Mouse (Mus musculus) heart, embryonic 14.5 days (tissue): Measurements from ENCODE around the gene Tmem106a. TPM values are rescaled to one million over a fixed set of nuclear protein-coding genes. Genes with fewer than 3 reads are reported as not detected.
"Not testable (repeated sequence)": the region's sequence is repeated elsewhere in the genome, so short reads cannot be mapped to it uniquely, and the experiment has no call there.

Experiments used
- ATAC-seq: fragments of 200-750 bp; cut with Nextera tagmentation; 2 replicates; pipeline ENCODE4 v1.8.0; 2017; ENCODE audit warnings: low read depth, moderate TSS enrichment; ENCODE audit not compliant: insufficient number of reproducible peaks, insufficient read depth, low FRiP score
- H3K27ac ChIP-seq, 2 experiments: fragments of 200-500 bp in 1 of 2; fragments of 300-500 bp in 1 of 2; sonication (generic) in 1 of 2; replicated peaks in 1 of 2; 2 replicates each; pipeline ENCODE4 v1.5.1; 2012 to 2014; ENCODE audit warnings: low read depth in 2 of 2, low read length in 2 of 2, control low read depth in 1 of 2, mild to moderate bottlenecking in 1 of 2, mixed read lengths in 1 of 2; ENCODE audit not compliant: control insufficient read depth in 1 of 2, insufficient read depth in 1 of 2
- H3K27me3 ChIP-seq: fragments of 300-500 bp; sonication (generic); 2 replicates; pipeline ENCODE4 v1.6.1; 2014; ENCODE audit warnings: mild to moderate bottlenecking, low read length, control low read depth; ENCODE audit not compliant: control insufficient read depth, insufficient read depth
- H3K36me3 ChIP-seq: fragments of 300-500 bp; sonication (generic); 2 replicates; pipeline ENCODE4 v1.6.1; 2014; ENCODE audit warnings: mild to moderate bottlenecking, control low read depth, low read length, mixed read lengths; ENCODE audit not compliant: control insufficient read depth, insufficient read depth
- H3K4me1 ChIP-seq, 2 experiments: fragments of 200-500 bp in 1 of 2; fragments of 300-500 bp in 1 of 2; sonication (generic) in 1 of 2; 2 replicates each; pipeline ENCODE4 v1.6.1; 2012 to 2014; ENCODE audit warnings: low read length in 2 of 2, control low read depth in 1 of 2, mixed read lengths in 1 of 2; ENCODE audit not compliant: control insufficient read depth in 2 of 2, insufficient read depth in 2 of 2
- H3K4me2 ChIP-seq: fragments of 300-500 bp; sonication (generic); 2 replicates; pipeline ENCODE4 v1.6.1; 2014; ENCODE audit warnings: mild to moderate bottlenecking, low read length
- H3K4me3 ChIP-seq, 2 experiments: fragments of 200-500 bp in 1 of 2; fragments of 300-500 bp in 1 of 2; sonication (generic) in 1 of 2; 2 replicates each; pipeline ENCODE4 v1.5.1; 2012 to 2014; ENCODE audit warnings: low read length in 2 of 2, mild to moderate bottlenecking in 2 of 2, control low read depth in 1 of 2, low read depth in 1 of 2, moderate library complexity in 1 of 2; ENCODE audit not compliant: control insufficient read depth in 1 of 2, insufficient read depth in 1 of 2
- H3K9ac ChIP-seq: fragments of 300-500 bp; sonication (generic); 2 replicates; pipeline ENCODE4 v1.6.1; 2014; ENCODE audit warnings: mild to moderate bottlenecking, low read length
- H3K9me3 ChIP-seq: fragments of 300-500 bp; sonication (generic); 2 replicates; pipeline ENCODE4 v1.6.1; 2016; ENCODE audit warnings: low read length, control low read depth; ENCODE audit not compliant: control insufficient read depth
- WGBS: fragments of 180-500 bp; shearing (Covaris S2); extraction: QIAGEN DNeasy Blood & Tissue Kit; methylation state at CpG from one replicate; pipeline ENCODE4 v1.1.7; 2014; 5-methylcytosine and 5-hydroxymethylcytosine counted together
- polyA plus RNA-seq: library from polyadenylated mRNA; unstranded; fragments of >200 nt; fragmentation: Nextera tagmentation; extraction: Ambion mirVana; gene quantifications from 2 replicates; pipeline ENCODE4 v1.2.1, GENCODE M21; 2014

The Tmem106a gene
- polyA plus RNA-seq, 1 experiment from 2014 or later = 4.1 TPM

DNA sequence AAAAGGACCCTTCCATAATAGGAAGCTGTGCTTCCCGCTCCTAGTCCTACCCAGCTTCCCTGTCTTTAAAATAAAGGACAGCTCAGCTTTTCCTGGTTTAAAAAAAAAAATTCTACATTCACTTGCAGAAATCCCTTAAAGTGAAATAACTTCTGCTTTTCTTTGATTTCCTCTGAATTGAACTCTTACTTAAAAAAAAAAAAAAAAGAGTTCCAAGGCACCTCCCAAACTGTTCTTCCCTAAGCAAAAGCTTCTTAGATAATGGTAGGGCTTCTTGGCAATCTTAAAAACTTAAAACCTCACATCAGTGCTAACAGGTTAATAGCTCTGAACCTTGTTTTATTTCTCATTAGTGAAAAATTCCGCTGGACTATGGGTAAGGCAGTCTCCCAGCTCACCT lies 1.2 kb downstream of the Tmem106a start:
- no peak overlapping the region for H3K4me2 ChIP-seq
- H3K9ac ChIP-seq = no peak overlapping the region
- H3K27ac ChIP-seq = no peak overlapping the region
- H3K27me3 ChIP-seq = no peaks in the 10 kb centered on the region
- H3K9me3 ChIP-seq = no peaks in the 10 kb centered on the region
- H3K4me3 ChIP-seq = no peak overlapping the region
- WGBS = 93% methylated on average over 2 of the region's 2 CpGs
- peaks cover 44% of the 10 kb centered on the region for H3K36me3 ChIP-seq
- no peak for ATAC-seq
- peaks cover 3 to 4% of the 10 kb centered on the region in 2 experiments; a peak in 3 of 4 replicates for H3K4me1 ChIP-seq

DNA sequence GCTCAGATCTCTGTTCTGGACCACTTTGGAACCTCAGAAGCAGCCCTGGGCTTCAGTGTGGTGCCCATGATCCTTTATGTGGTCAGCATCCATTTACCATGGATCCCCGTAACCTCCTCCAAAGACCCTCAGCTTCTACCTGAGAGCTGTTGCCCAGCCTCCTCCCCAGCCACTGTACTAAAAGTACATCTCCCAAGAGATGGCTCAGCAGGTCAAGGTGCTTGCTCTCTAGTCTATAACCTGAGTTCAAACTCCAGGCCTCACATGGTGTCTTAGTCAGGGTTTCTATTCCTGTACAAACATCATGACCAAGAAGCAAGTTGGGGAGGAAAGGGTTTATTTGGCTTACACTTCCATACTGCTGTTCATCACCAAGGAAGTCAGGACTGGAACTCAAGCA lies 3.0 kb downstream of the Tmem106a start:
- H3K9ac ChIP-seq, ATAC-seq, H3K4me1 ChIP-seq, H3K27me3 ChIP-seq, H3K4me3 ChIP-seq, H3K9me3 ChIP-seq, H3K4me2 ChIP-seq, H3K27ac ChIP-seq: not testable (repeated sequence)
- peaks cover 26% of the 10 kb centered on the region for H3K36me3 ChIP-seq
- 94% methylated on average over 1 of the region's 1 CpGs for WGBS

GRCm38 (mm10) chr11:101585805-101586204 lies 3.8 kb downstream of the Tmem106a start:
- no peak overlapping the region for H3K27ac ChIP-seq
- H3K27me3 ChIP-seq = no peaks in the 10 kb centered on the region
- ATAC-seq = no peak
- no peak overlapping the region for H3K4me2 ChIP-seq
- 59% methylated on average over 4 of the region's 4 CpGs for WGBS
- H3K36me3 ChIP-seq = peaks cover 18% of the 10 kb centered on the region
- H3K9me3 ChIP-seq = no peaks in the 10 kb centered on the region
- no peak overlapping the region for H3K4me3 ChIP-seq
- no peak overlapping the region for H3K9ac ChIP-seq
- H3K4me1 ChIP-seq = peaks cover 3 to 4% of the 10 kb centered on the region in 2 experiments; a peak in 3 of 4 replicates

GRCm38 (mm10) chr11:101587676-101588075 lies 5.6 kb downstream of the Tmem106a start:
- no peaks in the 10 kb centered on the region for H3K27me3 ChIP-seq
- H3K4me3 ChIP-seq = no peak overlapping the region
- H3K27ac ChIP-seq = no peak overlapping the region
- no peak overlapping the region for H3K9ac ChIP-seq
- H3K4me1 ChIP-seq = no peaks in the 10 kb centered on the region
- WGBS = 90% methylated on average over 10 of the region's 10 CpGs
- no peaks in the 10 kb centered on the region for H3K9me3 ChIP-seq
- H3K36me3 ChIP-seq = peaks cover 11% of the 10 kb centered on the region; the same call in 1 of the 2 replicates
- ATAC-seq = no peak
- no peak overlapping the region for H3K4me2 ChIP-seq

- 84% methylated on average over 7 of the region's 7 CpGs for WGBS
- peaks cover 11% of the 10 kb centered on the region; the same call in 1 of the 2 replicates for H3K36me3 ChIP-seq
- H3K27ac ChIP-seq = no peak overlapping the region
- no peaks in the 10 kb centered on the region for H3K4me1 ChIP-seq
- no peak overlapping the region for H3K4me2 ChIP-seq
- H3K27me3 ChIP-seq = no peaks in the 10 kb centered on the region
- ATAC-seq = no peak
- H3K9me3 ChIP-seq = no peaks in the 10 kb centered on the region
- no peak overlapping the region for H3K9ac ChIP-seq
- H3K4me3 ChIP-seq = no peak overlapping the region
Measured at GRCm38 (mm10) chr11:101588868-101589267, 6.8 kb downstream of the Tmem106a start.

DNA sequence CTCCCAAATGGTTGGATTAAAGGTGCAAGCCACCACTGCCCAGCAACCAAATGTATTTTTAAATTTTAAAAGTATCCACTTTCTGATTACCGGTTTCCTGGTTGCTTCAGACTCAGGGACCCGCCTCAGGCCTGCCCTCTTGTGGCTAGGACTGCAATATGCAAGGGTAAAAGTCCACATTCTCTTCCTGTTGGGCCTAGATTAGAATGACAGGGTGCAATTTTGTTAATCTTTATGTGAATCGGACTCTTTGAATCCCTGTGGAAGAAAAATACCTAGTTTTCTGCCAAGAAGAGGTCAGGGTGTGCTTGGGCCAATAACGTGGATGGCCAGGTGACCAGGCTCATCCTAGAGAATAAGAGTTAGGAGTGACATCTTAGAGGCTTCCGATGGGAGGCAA lies 7.4 kb downstream of the Tmem106a start:
- no peaks in the 10 kb centered on the region for H3K27me3 ChIP-seq
- no peak overlapping the region for H3K4me2 ChIP-seq
- H3K9me3 ChIP-seq = no peaks in the 10 kb centered on the region
- no peaks in the 10 kb centered on the region for H3K4me1 ChIP-seq
- H3K9ac ChIP-seq = no peak overlapping the region
- H3K36me3 ChIP-seq = peaks cover 11% of the 10 kb centered on the region; the same call in 1 of the 2 replicates
- ATAC-seq = no peak
- WGBS = 29% methylated on average over 5 of the region's 5 CpGs
- H3K4me3 ChIP-seq = no peak overlapping the region
- no peak overlapping the region for H3K27ac ChIP-seq

DNA sequence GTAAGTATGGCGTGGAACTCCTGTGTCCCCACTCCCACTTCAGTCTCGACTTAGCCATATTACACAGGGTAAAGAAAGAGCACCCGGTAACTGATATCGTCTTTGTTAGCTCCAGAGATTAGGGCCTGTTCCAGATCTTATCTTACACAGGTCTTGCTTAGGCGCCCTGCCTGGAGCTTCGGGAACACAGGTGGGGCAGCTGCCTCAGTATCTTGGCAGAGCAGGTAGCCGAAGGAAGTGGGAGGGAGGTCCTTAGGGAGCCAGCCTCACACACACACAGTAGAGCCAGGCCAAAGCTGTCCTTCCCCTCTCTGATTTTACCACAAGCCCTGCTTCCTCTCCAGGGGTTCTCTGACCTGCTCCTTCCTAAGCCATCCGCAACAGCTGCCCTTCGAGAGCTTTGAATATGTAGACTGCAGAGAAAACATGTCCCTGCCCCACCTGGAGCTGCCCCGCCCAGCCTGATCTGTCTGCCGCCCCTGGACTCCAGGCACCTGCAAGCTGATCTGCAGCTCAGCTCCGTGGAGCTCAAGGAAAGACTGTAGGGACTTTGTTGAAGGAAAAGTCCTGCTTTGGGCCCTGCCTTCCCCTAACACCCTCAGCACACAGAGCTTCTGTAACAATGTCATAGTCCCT lies 8.1 kb downstream of the Tmem106a start:
- no peaks in the 10 kb centered on the region for H3K9me3 ChIP-seq
- 76% methylated on average over 12 of the region's 12 CpGs for WGBS
- no peaks in the 10 kb centered on the region for H3K27me3 ChIP-seq
- no peak overlapping the region for H3K27ac ChIP-seq
- no peak overlapping the region for H3K4me3 ChIP-seq
- no peaks in the 10 kb centered on the region for H3K4me1 ChIP-seq
- H3K9ac ChIP-seq = no peak overlapping the region
- no peak overlapping the region for H3K4me2 ChIP-seq
- H3K36me3 ChIP-seq = peaks cover 11% of the 10 kb centered on the region; the same call in 1 of the 2 replicates
- ATAC-seq = no peak

DNA sequence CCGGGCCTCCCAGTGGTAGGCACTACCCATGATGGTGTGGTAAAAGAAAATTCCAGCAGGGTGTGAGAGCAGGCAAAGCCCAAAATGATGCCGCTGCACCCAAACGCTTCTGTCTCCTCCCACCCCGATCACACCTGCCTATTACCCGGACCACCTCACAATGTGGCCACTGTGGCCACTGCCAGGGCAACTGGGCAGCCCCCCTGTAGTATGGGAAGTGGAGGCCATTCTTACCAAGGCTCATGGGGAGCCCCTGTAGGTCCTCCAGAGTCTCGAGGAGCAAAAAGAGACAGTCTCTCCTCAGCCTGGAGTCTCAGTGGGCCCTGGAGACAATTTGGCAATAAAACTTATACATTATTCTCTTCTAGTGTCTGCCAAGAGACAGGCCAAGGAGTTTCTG lies 17.1 kb downstream of the Tmem106a start, which contains the start of gene Gm11634:
TSS of gene Gm11634 (minus strand) at position 101 of the 400 bp plus-strand sequence.
- Histone ChIP-seq H3K4me2 (no peak within 1 kb of the TSS), H3K4me3 (no peak within 1 kb of the TSS), H3K9me3 (no peaks in the 10 kb centered on the region), H3K27ac (no peak within 1 kb of the TSS), H3K27me3 (peaks cover 3% of the 10 kb centered on the region; the same call in 1 of the 2 replicates), H3K9ac (no peak within 1 kb of the TSS), H3K4me1 (no peaks in the 10 kb centered on the region), H3K36me3 (no peaks in the 10 kb centered on the region)
- ATAC-seq = no peak
- WGBS = 74% methylated on average over 6 of the region's 6 CpGs
